Mouse (Mus musculus): Measurements from ENCODE around the gene Spata16.

DNA sequence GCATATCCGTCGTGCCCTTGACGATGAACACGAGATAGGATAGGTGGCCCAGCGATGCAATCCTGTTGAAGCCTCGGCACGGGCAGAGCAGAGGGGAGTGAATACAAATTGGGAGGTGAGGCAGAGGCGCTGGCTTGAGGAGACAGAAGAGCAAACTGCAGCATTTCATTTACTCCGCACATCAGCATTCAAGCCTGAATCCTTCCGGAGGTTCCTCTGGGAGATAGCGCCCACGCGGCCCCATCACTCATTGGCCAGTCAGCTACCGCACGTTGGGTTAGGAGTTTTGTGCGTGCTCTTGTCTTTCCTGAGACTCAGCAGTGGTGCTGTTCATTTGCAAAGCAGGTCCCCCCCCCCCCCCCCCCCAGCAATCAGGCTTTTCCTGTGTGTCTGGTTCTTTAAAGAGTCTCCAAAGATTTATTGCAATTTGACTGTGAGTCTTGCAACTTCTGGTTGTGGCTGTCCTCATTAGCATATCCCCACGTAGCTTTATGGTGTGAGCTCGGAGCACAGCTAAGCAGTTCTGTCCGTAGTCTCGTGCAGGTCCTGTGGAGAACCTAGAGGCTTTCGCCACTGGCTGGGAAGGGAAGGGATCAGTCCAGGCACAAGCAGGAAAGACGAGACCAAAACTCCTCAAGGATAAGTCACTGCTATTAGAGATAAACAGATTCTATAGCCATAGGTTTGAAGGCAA, 299.6 kb downstream of the Spata16 start:
- TF ChIP-seq CTCF (IDR thresholded peaks at IDR 0.05; ENCODE audit: low read depth) (no peak), EP300 (IDR thresholded peaks at IDR 0.05; ENCODE audit: low read depth) (no peak)

Data from heart, postnatal 0 days (tissue).